Mouse (Mus musculus) hindbrain, embryonic 14.5 days (tissue): ENCODE measurements around the gene Kif23. TPM values are rescaled to one million over a fixed set of nuclear protein-coding genes. Genes with fewer than 3 reads are reported as not detected.
A peak's percentile ranks its signal among the peaks of the same experiment; 100 is the strongest.

Source experiments
- ATAC-seq: fragments of 200-750 bp; cut with Nextera tagmentation; 2 replicates; pipeline ENCODE4 v1.8.0; 2017; ENCODE audit warnings: moderate number of reproducible peaks, mild to moderate bottlenecking, moderate TSS enrichment, moderate library complexity; ENCODE audit not compliant: low FRiP score
- DNase-seq: peaks from one replicate; pipeline ENCODE4 v3.0.0-alpha.2; 2015; ENCODE audit warnings: low spot score
- H3K27ac ChIP-seq: fragments of 300-500 bp; sonication (generic); 2 replicates; pipeline ENCODE4 v1.5.1; 2014; ENCODE audit warnings: mild to moderate bottlenecking, moderate library complexity
- H3K27me3 ChIP-seq: fragments of 300-500 bp; sonication (generic); 2 replicates; pipeline ENCODE4 v1.6.1; 2014; ENCODE audit warnings: mild to moderate bottlenecking, low read length, mixed read lengths; ENCODE audit not compliant: control insufficient read depth, insufficient read depth
- H3K36me3 ChIP-seq: fragments of 300-500 bp; sonication (generic); replicated peaks from 2 replicates; pipeline ENCODE4 v1.6.1; 2014; ENCODE audit not compliant: control insufficient read depth, insufficient read depth
- H3K4me1 ChIP-seq: fragments of 300-500 bp; sonication (generic); replicated peaks from 2 replicates; pipeline ENCODE4 v1.6.1; 2014; ENCODE audit warnings: antibody characterized with exemption, low read length, mixed read lengths; ENCODE audit not compliant: control insufficient read depth, insufficient read depth
- H3K4me2 ChIP-seq: fragments of 300-500 bp; sonication (generic); replicated peaks from 2 replicates; pipeline ENCODE4 v1.6.1; 2014; ENCODE audit warnings: mild to moderate bottlenecking, moderate library complexity
- H3K4me3 ChIP-seq: fragments of 300-500 bp; sonication (generic); replicated peaks from 2 replicates; pipeline ENCODE4 v1.5.1; 2014; ENCODE audit warnings: mild to moderate bottlenecking, low read length
- H3K9ac ChIP-seq: fragments of 300-500 bp; sonication (generic); 2 replicates; pipeline ENCODE4 v1.6.1; 2014
- H3K9me3 ChIP-seq: fragments of 300-500 bp; sonication (generic); 2 replicates; pipeline ENCODE4 v1.6.1; 2016; ENCODE audit warnings: low read length; ENCODE audit not compliant: control insufficient read depth
- WGBS: fragments of 180-500 bp; shearing (Covaris S2); extraction: QIAGEN DNeasy Blood & Tissue Kit; methylation state at CpG from one replicate; pipeline ENCODE4 v1.1.7; 2014; 5-methylcytosine and 5-hydroxymethylcytosine counted together
- polyA plus RNA-seq: library from polyadenylated mRNA; unstranded; fragments of >200 nt; fragmentation: Nextera tagmentation; extraction: Ambion mirVana; gene quantifications from 2 replicates; pipeline ENCODE4 v1.2.1, GENCODE M21; 2014

The Kif23 gene
- polyA plus RNA-seq, 1 experiment from 2014 or later: 14.3 TPM

DNA sequence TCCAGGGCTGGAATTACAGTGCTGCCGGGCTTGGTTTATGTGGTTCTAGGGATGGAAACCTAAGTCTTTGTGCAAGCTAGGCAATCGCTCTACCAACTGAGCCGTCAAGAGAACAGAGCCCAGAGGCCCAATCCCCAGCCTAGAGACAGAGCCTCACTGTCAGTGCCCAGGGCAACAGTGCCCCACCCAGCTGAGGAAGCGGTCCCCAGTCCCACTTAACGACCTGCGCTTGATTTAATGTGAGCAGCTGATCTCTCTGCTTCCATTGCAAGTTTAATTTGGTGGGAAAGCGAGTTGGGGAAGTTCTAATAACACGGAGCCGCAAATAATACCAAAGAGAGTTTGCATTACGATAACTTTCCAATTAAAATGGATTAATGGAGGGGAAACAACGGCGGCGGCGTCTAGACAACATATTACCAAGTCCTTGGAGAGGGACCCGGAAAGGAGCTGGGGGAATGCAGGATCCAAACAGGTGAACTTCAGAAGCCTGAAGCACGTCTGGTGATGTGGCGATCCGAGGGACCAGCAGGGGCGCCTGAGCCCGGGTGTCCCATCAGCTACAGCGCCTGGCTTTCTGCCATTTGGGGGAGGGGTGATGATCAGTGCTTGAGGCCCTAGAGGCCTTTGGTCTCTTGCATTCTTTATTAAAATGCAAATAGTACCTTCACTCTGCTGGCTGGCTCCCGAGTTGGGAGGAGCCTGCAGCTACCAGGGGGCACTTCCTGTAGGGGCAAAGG is 69.0 kb downstream of the Kif23 start:
- H3K27me3 ChIP-seq: no peaks in the 10 kb centered on the region

DNA sequence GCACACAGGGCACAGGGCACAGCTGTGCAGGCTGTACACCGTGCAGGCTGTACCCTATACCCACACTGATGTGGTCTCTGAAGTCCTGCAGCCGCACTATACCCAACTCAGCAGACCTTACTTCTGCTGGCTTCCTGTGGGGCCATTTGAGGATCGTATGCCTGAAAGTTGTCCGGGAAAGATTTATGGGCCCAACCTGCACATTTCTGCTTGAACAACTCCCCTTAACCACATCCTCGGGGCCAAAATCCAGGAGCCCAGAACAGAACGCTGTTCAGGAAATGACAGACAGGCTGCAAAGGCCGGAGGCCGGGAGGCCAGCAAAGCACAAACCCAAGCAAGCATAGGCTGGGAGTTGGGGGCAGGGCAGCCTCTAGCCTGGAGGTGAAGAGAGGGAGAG is 73.2 kb downstream of the Kif23 start:
- Histone ChIP-seq H3K4me3 (no peak overlapping the region), H3K36me3 (no peaks in the 10 kb centered on the region), H3K27me3 (no peaks in the 10 kb centered on the region), H3K4me2 (no peak overlapping the region), H3K4me1 (peaks cover 48% of the 10 kb centered on the region), H3K9ac (0 out of 2 replicates have a peak overlapping the region, but pooled peaks have one; percentile 5), H3K27ac (no peak overlapping the region; the same call in 1 of the 2 replicates), H3K9me3 (no peaks in the 10 kb centered on the region)
- 34% methylated on average over 8 of the region's 8 CpGs for WGBS
- ATAC-seq: no peak
- no peak for DNase-seq

More for the DNA sequence above, 69.0 kb downstream of the Kif23 start:
- no peak overlapping the region; the same call in 1 of the 2 replicates for H3K27ac ChIP-seq
- no peaks in the 10 kb centered on the region for H3K9me3 ChIP-seq
- H3K4me3 ChIP-seq: no peak overlapping the region
- 11% methylated on average over 22 of the region's 22 CpGs for WGBS
- DNase-seq (peak; percentile 65), ATAC-seq (0 out of 2 replicates have a peak, but pooled peaks have one; percentile 54)
- H3K4me1 ChIP-seq: peaks cover 39% of the 10 kb centered on the region
- H3K9ac ChIP-seq: no peak overlapping the region
- H3K4me2 ChIP-seq: no peak overlapping the region
- no peaks in the 10 kb centered on the region for H3K36me3 ChIP-seq

DNA sequence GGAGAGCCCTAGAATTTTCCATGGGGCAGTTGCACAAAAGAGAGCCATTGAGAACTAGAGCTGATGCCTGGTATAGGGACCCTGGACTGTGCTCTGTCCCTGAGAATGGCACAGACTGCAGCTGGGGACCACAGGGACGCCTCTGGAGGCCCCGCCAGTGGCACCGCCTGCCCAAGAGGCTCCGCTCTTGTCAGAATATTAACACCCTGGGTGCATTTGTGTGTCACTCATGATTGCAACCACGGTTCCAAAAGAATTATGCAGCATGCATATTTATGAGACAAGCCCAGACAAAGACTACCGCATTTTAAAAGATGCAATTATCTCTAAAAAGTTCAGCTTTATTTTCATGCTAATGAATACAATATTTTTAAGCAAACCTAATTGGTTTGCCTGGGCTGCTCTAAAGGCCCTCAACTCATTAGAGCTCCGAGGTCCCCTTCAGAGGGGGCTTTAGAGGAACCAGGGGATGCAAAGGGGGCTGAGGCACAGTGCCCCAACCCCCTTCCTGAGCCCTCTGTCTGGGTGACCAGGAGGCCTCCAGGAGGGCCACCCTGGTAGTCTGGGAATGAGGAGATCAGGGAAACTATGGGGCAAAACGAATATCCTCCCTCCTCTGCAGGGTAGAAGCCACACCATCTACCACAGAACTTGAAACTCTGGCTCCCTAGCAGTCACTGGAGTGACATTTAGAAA is 74.2 kb downstream of the Kif23 start:
- H3K4me1 ChIP-seq: peaks cover 39% of the 10 kb centered on the region
- H3K27me3 ChIP-seq: no peaks in the 10 kb centered on the region
- H3K36me3 ChIP-seq: no peaks in the 10 kb centered on the region
- H3K9ac ChIP-seq: 0 out of 2 replicates have a peak overlapping the region, but pooled peaks have one; percentile 5
- peak overlapping the region; percentile 63 for H3K27ac ChIP-seq
- DNase-seq: peak; percentile 51
- H3K9me3 ChIP-seq: no peaks in the 10 kb centered on the region
- no peak overlapping the region for H3K4me2 ChIP-seq
- H3K4me3 ChIP-seq: no peak overlapping the region
- ATAC-seq: peak; percentile 79
- WGBS: 12% methylated on average over 8 of the region's 8 CpGs

DNA sequence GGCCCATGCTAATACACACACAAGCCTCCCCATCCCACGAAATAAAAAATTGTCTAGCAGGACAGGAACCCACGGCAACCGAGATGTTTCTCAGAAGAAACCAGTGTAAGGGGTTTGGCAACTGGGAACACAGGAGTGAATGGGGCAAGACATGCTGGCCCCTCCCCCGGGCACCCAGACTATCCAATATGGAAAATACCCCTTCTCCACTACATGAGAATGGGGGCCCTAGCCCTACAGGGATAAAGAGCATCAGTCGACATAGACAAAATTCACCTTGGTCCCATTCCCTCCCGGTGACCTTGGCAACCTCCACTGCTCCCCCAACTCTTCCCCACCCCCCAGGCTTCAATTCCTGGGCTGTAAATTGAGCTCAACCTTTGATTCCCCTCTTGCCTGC is 74.7 kb downstream of the Kif23 start:
- Histone ChIP-seq H3K36me3 (no peaks in the 10 kb centered on the region), H3K4me2 (no peak overlapping the region), H3K9ac (no peak overlapping the region), H3K4me3 (no peak overlapping the region), H3K27me3 (no peaks in the 10 kb centered on the region), H3K9me3 (no peaks in the 10 kb centered on the region), H3K27ac (peak overlapping the region; percentile 63; the same call in 1 of the 2 replicates), H3K4me1 (peaks cover 33% of the 10 kb centered on the region)
- WGBS: 25% methylated on average over 6 of the region's 6 CpGs
- DNase-seq (no peak), ATAC-seq (0 out of 2 replicates have a peak, but pooled peaks have one; percentile 44)

DNA sequence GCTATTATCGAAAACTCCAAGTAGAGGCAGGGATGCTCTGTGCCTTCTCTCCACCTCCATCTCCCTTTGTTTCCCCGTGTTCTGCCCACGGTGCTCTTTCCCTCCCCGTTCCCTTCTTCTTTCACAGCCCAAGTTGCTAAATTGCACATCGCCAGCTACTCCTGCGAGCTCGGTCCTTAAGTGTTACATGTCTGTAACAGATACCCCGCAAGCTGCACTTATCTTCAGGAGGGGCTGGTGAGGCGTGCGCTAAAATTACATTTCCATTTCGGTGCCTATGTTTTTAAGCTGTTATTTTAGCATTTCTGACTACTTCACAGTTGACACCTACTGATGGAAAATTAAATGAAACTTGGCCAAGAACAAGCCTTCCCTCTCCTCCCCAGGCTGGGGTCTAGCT is 78.9 kb downstream of the Kif23 start:
- WGBS: 77% methylated on average over 11 of the region's 11 CpGs
- DNase-seq: no peak

More for the DNA sequence above, 78.9 kb downstream of the Kif23 start:
- H3K4me3 ChIP-seq: no peak overlapping the region
- no peaks in the 10 kb centered on the region for H3K9me3 ChIP-seq
- no peak overlapping the region for H3K9ac ChIP-seq
- peaks cover 14% of the 10 kb centered on the region for H3K4me1 ChIP-seq
- H3K27me3 ChIP-seq: no peaks in the 10 kb centered on the region
- no peak overlapping the region for H3K4me2 ChIP-seq
- no peak overlapping the region for H3K27ac ChIP-seq
- no peak for ATAC-seq
- H3K36me3 ChIP-seq: no peaks in the 10 kb centered on the region

Other genes with a start within 250 kb of the Kif23 start
- gene Rplp1, start 32.2 kb downstream of the Kif23 start, polyA plus RNA-seq: 1,005 and 1,169 TPM in 2 replicates
- 0.33 and 0.36 TPM in 2 replicates for gene Paqr5, start 80.1 kb upstream of the Kif23 start, polyA plus RNA-seq
- 23.5 and 27.5 TPM in 2 replicates for gene Glce, start 175.9 kb upstream of the Kif23 start, polyA plus RNA-seq